Mouse (Mus musculus) embryo, embryonic 11.5 days (tissue): ENCODE measurements around the gene Otor.

Experiments
- DNase-seq: peaks from one replicate; pipeline ENCODE4 v3.0.0-alpha.2; 2012; ENCODE audit warnings: low read depth, low spot score

The Otor gene

DNA sequence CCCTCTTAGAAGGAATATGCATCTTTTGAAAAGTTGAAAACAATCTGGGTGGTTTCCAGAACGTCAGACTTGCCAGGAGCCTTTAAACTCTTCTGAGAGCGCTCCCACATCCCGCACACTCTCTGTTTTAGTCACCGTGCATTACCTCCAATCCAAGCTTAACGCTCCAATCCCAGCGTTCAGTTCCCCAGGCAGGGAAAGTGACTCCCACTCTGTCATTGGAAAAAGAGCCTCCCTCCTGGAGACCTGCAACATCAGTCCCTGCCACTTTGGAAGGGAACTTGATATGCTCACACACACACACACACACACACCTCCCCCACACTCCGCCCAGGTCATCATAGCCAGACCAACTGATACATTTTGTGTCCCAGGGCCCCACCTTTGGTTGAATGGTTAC is 39.9 kb downstream of the Otor start:
- DNase-seq, result no peak

- DNase-seq, result no peak
These were observed 52.9 kb downstream of the Otor start for GRCm38 (mm10) chr2:143131098-143131646.
